33 mouse cellular contexts compared by ENCODE assay signal in the genomic region with DNA sequence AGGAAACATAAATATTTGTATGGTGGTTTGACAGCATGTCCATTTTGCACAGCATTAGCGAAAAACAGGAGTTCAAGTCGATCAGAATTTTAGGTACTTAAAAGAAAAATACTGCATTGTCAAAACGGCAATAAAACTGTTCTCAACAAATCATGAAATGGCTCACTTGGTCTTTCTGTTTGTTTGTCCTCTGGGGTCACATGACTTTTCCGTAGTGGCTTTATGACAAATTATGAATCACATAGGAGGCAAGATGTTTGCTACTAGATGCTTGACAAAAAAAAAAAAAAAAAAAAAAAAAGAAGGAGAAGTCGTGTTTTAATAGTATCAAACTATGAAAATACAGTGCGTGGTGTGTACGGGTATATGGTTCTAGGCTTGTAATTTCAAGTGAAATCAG.
"Had no signal": no experiment of that assay in that cellular context is flagged by ENCODE, and none has a peak within 500 bp of the region (broad histone marks: within the 10 kb centered on the region; RNA-seq: fewer than 3 reads in every experiment).

No protein-coding gene starts in this region.

- H3K4me3 ChIP-seq: heart, embryonic 10.5 days; heart, embryonic 12.5 days; heart, embryonic 13.5 days; heart, embryonic 15.5 days; hindbrain, embryonic 10.5 days; hindbrain, embryonic 13.5 days; hindbrain, embryonic 15.5 days; intestine, embryonic 15.5 days; kidney, embryonic 15.5 days; layer of hippocampus, adult 2 months; left cerebral cortex, adult 2 months had no signal

- H3K4me2 ChIP-seq: heart, embryonic 11.5 days; heart, embryonic 12.5 days; heart, embryonic 13.5 days; heart, embryonic 15.5 days; hindbrain, embryonic 13.5 days; hindbrain, embryonic 14.5 days; hindbrain, embryonic 15.5 days; intestine, embryonic 15.5 days; kidney, embryonic 15.5 days had no signal

- ATAC-seq: hindbrain, embryonic 16.5 days; hindbrain, postnatal 0 days; inflammation-experienced regulatory T-cells, adult 6 months; intestine, embryonic 15.5 days; intestine, embryonic 16.5 days; intestine, postnatal 0 days had no signal

- H3K36me3 ChIP-seq: heart, embryonic 10.5 days; heart, embryonic 12.5 days; heart, embryonic 13.5 days; heart, embryonic 15.5 days; hindbrain, embryonic 10.5 days; hindbrain, embryonic 13.5 days; hindbrain, embryonic 15.5 days; intestine, embryonic 15.5 days; kidney, embryonic 15.5 days had no signal

- H3K27ac ChIP-seq: heart, embryonic 10.5 days; heart, embryonic 13.5 days; heart, embryonic 15.5 days; hindbrain, embryonic 10.5 days; hindbrain, embryonic 13.5 days; hindbrain, embryonic 14.5 days; hindbrain, embryonic 15.5 days; hindbrain, postnatal 0 days; intestine, embryonic 15.5 days; kidney, embryonic 15.5 days; layer of hippocampus, adult 2 months; left cerebral cortex, adult 2 months had no signal

- H3K9me3 ChIP-seq: heart, embryonic 10.5 days; heart, embryonic 12.5 days; heart, embryonic 13.5 days; heart, embryonic 15.5 days; hindbrain, embryonic 10.5 days; hindbrain, embryonic 13.5 days; hindbrain, embryonic 15.5 days; intestine, embryonic 15.5 days; kidney, embryonic 15.5 days had no signal

- H3K9ac ChIP-seq: heart, embryonic 12.5 days; heart, embryonic 13.5 days; heart, embryonic 15.5 days; hindbrain, embryonic 13.5 days; hindbrain, embryonic 14.5 days; hindbrain, embryonic 15.5 days; intestine, embryonic 15.5 days; kidney, embryonic 15.5 days had no signal

- DNase-seq: heart, postnatal 10 days; heart, postnatal 14 days; heart, postnatal 36 days; heart, postnatal 4 days; kidney, adult 11 months; kidney, adult 18-20 months; kidney, adult 2 months; kidney, adult 8-10 months; kidney, adult 9 months; kidney, postnatal 14 days; kidney, postnatal 25 days; kidney, postnatal 36 days; kidney, postnatal 4 days; layer of hippocampus, adult 9-11 months; layer of hippocampus, postnatal 36 days had no signal

- H3K27me3 ChIP-seq: heart, embryonic 12.5 days; heart, embryonic 13.5 days; heart, embryonic 15.5 days; hindbrain, embryonic 13.5 days; hindbrain, embryonic 15.5 days; intestine, embryonic 15.5 days; kidney, embryonic 15.5 days had no signal

- H3K4me1 ChIP-seq: heart, embryonic 10.5 days; heart, embryonic 12.5 days; heart, embryonic 13.5 days; heart, embryonic 15.5 days; hindbrain, embryonic 10.5 days; hindbrain, embryonic 13.5 days; hindbrain, embryonic 15.5 days; intestine, embryonic 15.5 days; kidney, embryonic 15.5 days had no signal
